Mouse (Mus musculus) liver, postnatal 0 days (tissue): ENCODE results near the gene Flywch1. TPM values are rescaled to one million over a fixed set of nuclear protein-coding genes. Genes with fewer than 3 reads are reported as not detected.

Experiments
- ATAC-seq: fragments of 200-750 bp; cut with Nextera tagmentation; 2 replicates; pipeline ENCODE4 v1.8.0; 2017; ENCODE audit warnings: mild to moderate bottlenecking, moderate library complexity
- DNase-seq: peaks from one replicate; pipeline ENCODE4 v3.0.0-alpha.2; 2016
- H3K27ac ChIP-seq: fragments of 300-500 bp; sonication (generic); 2 replicates; pipeline ENCODE4 v1.5.1; 2014; ENCODE audit warnings: antibody characterized with exemption, moderate library complexity, mild to moderate bottlenecking, low read depth
- H3K27me3 ChIP-seq: fragments of 300-500 bp; sonication (generic); 2 replicates; pipeline ENCODE4 v1.6.1; 2014; ENCODE audit warnings: low read length, control low read depth, mixed read lengths; ENCODE audit not compliant: insufficient read depth
- H3K36me3 ChIP-seq: fragments of 300-500 bp; sonication (generic); replicated peaks from 2 replicates; pipeline ENCODE4 v1.6.1; 2014; ENCODE audit warnings: mild to moderate bottlenecking, control low read depth, low read length, moderate library complexity, mixed read lengths; ENCODE audit not compliant: insufficient read depth
- H3K4me1 ChIP-seq: fragments of 300-500 bp; sonication (generic); 2 replicates; pipeline ENCODE4 v1.6.1; 2014; ENCODE audit warnings: antibody characterized with exemption, mild to moderate bottlenecking, control low read depth; ENCODE audit not compliant: insufficient read depth
- H3K4me2 ChIP-seq: fragments of 300-500 bp; sonication (generic); 2 replicates; pipeline ENCODE4 v1.6.1; 2014; ENCODE audit warnings: low read depth, mild to moderate bottlenecking, low read length, moderate library complexity, mixed read lengths
- H3K4me3 ChIP-seq: fragments of 300-500 bp; sonication (generic); 2 replicates; pipeline ENCODE4 v1.5.1; 2014; ENCODE audit warnings: low read depth, low read length
- H3K9ac ChIP-seq: fragments of 300-500 bp; sonication (generic); replicated peaks from 2 replicates; pipeline ENCODE4 v1.6.1; 2014; ENCODE audit warnings: mild to moderate bottlenecking, moderate library complexity
- H3K9me3 ChIP-seq: fragments of 300-500 bp; sonication (generic); 2 replicates; pipeline ENCODE4 v1.6.1; 2016; ENCODE audit warnings: mild to moderate bottlenecking, control low read depth, low read length, mixed read lengths
- CTCF ChIP-seq: sonication (generic); IDR thresholded peaks from 2 replicates; pipeline ENCODE4 v1.5.1; 2016; ENCODE audit warnings: antibody characterized with exemption, low read depth
- EP300 ChIP-seq: IDR thresholded peaks from 2 replicates; pipeline ENCODE4 v1.6.1; 2016; ENCODE audit warnings: antibody characterized with exemption, low read depth, mild to moderate bottlenecking
- WGBS: fragments of 180-500 bp; shearing (Covaris S2); extraction: QIAGEN DNeasy Blood & Tissue Kit; methylation state at CpG from one replicate; pipeline ENCODE4 v1.1.7; 2014; ENCODE audit not compliant: insufficient replicate concordance; 5-methylcytosine and 5-hydroxymethylcytosine counted together
- polyA plus RNA-seq: library from polyadenylated mRNA; unstranded; fragments of >200 nt; fragmentation: Nextera tagmentation; extraction: Ambion mirVana; gene quantifications from 2 replicates; pipeline ENCODE4 v1.2.1, GENCODE M21; 2015

Flywch1 gene
- 11.9 TPM in 2 replicates for polyA plus RNA-seq

DNA sequence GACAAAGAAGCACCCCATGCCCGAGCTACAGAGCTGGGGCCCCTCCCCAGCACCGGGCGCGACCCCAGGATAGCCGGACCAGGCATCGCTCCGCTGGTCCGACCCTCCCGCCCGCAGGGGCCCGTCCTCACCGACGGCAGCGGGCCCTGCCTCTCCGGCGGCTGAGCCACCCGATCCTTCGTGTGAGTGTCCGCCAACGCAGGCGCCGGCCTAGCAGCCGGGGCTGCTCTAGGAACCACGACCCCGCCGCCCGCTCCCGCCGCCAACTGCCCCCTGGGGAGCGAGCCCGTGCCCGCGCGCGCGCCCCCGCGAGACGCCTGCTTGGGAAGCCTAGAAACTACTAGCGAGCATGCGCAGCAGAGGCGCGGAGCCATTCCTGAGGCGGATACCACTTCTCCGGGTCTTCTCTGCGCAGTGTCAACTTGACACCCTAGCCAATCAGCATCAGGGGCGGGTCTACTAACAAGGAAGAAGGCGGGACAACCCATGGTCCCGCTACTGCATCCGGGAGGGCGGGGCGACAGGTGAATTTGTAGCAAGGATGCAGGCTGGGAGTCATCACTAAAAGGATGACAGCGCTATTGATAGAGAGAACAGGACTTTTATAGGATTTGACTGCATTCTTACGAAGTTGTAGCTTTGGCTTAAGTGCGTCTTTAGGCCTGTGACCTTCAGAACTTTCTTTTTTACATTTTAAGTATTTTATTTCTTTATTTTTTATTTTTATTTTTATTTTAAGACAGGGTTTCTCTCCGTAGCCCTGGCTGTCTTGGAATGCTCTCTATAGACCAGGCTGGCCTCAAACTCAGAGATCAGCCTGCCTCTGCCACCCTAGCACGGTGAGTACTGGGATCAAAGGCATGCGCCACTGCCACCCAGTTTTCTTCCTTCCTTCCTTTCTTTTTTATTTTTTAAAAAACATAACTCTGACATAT lies at the start of gene Flywch1:
TSS of gene Flywch1 (minus strand) at position 319 of the 935 bp plus-strand sequence.
- Histone ChIP-seq H3K27me3 (no peaks in the 10 kb centered on the region), H3K4me3 (peak within 1 kb of the TSS; percentile 89), H3K36me3 (no peaks in the 10 kb centered on the region), H3K4me2 (peak within 1 kb of the TSS; percentile 97), H3K9me3 (no peaks in the 10 kb centered on the region), H3K9ac (peak within 1 kb of the TSS; percentile 97), H3K27ac (peak within 1 kb of the TSS; percentile 82), H3K4me1 (peaks cover 8% of the 10 kb centered on the region)
- DNase-seq (peak; percentile 95), ATAC-seq (peak; percentile 99)
- TF ChIP-seq EP300, result peak; percentile 68; the same call in 1 of the 2 replicates
- TF ChIP-seq CTCF, result no peak
- WGBS, result 4% methylated on average over 55 of the region's 58 CpGs

DNA sequence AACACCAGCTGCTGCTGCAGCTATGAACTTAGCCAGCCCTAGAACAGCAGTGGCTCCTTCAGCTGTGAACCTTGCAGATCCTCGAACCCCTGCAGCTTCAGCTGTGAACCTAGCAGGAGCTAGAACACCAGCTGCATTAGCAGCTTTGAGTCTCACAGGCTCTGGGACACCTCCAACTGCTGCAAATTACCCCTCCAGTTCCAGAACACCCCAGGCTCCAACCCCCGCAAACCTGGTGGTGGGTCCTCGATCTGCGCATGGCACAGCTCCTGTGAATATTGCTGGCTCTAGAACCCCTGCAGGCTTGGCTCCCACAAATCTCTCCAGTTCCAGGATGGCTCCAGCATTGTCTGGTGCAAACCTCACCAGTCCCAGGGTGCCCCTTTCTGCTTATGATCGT lies 49.3 kb upstream of the Flywch1 start:
- WGBS, result 94% methylated on average over 5 of the region's 5 CpGs
- TF ChIP-seq CTCF, result no peak
- no peak for TF ChIP-seq EP300
- DNase-seq, result no peak
- no peak overlapping the region for H3K4me3 ChIP-seq
- peaks cover 96% of the 10 kb centered on the region for H3K36me3 ChIP-seq
- H3K27ac ChIP-seq, result no peak overlapping the region
- H3K9ac ChIP-seq, result no peak overlapping the region
- H3K4me2 ChIP-seq, result no peak overlapping the region
- H3K9me3 ChIP-seq, result peaks cover 15% of the 10 kb centered on the region
- H3K4me1 ChIP-seq, result no peaks in the 10 kb centered on the region
- no peaks in the 10 kb centered on the region for H3K27me3 ChIP-seq
- ATAC-seq, result no peak

DNA sequence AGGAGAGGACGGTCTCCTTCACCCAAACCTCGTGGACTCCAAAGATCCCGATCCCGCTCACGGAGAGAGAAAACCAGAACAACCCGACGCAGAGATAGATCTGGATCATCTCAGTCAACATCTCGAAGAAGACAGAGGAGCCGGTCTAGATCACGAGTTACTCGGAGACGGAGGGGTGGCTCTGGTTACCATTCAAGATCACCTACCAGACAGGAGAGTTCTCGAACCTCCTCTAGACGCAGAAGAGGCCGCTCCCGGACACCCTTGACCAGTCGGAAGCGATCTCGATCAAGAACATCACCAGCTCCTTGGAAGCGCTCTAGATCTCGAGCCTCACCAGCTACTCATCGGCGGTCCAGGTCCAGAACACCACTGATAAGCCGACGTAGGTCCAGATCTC lies 47.8 kb upstream of the Flywch1 start:
- Histone ChIP-seq H3K9me3 (peaks cover 19% of the 10 kb centered on the region), H3K9ac (no peak overlapping the region), H3K27ac (no peak overlapping the region), H3K27me3 (no peaks in the 10 kb centered on the region), H3K4me3 (no peak overlapping the region), H3K36me3 (peaks cover 96% of the 10 kb centered on the region), H3K4me2 (no peak overlapping the region), H3K4me1 (no peaks in the 10 kb centered on the region)
- DNase-seq (no peak), ATAC-seq (no peak)
- WGBS, result 97% methylated on average over 25 of the region's 25 CpGs
- TF ChIP-seq EP300, result no peak
- no peak for TF ChIP-seq CTCF

DNA sequence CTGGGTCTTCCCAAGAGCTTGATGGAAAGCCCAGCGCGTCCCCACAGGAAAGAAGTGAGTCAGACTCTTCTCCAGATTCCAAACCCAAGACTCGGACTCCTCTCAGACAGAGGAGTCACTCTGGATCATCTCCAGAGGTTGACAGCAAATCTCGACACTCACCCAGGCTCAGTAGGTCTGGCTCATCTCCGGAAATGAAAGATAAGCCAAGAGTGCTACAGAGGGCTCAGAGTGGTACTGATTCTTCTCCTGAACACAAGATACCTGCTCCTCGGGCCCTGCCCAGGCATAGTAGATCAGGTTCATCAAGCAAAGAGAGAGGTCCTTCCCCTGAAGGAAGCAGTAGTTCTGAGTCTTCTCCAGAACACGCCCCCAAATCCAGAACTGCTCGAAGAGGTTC lies 47.2 kb upstream of the Flywch1 start:
- H3K4me1 ChIP-seq, result no peaks in the 10 kb centered on the region
- DNase-seq (no peak), ATAC-seq (no peak)
- H3K27me3 ChIP-seq, result no peaks in the 10 kb centered on the region
- no peak overlapping the region for H3K9ac ChIP-seq
- no peak overlapping the region for H3K4me3 ChIP-seq
- no peak for TF ChIP-seq CTCF
- no peak for TF ChIP-seq EP300
- WGBS, result 97% methylated on average over 8 of the region's 8 CpGs
- no peak overlapping the region for H3K27ac ChIP-seq
- peaks cover 19% of the 10 kb centered on the region for H3K9me3 ChIP-seq
- no peak overlapping the region for H3K4me2 ChIP-seq
- peaks cover 96% of the 10 kb centered on the region for H3K36me3 ChIP-seq

DNA sequence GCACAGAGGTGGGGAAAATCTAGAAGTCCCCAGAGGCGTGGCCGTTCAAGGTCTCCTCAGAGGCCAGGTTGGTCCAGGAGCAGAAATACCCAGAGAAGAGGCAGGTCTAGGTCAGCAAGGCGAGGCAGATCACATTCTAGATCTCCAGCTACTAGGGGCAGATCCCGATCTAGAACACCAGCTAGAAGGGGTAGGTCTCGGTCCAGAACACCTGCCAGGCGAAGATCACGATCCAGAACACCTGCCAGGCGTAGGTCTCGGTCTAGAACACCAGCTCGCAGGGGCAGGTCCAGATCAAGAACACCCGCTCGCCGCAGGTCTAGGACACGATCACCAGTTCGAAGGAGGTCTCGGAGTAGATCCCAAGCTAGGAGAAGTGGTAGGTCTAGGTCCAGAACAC lies 44.2 kb upstream of the Flywch1 start:
- no peak for ATAC-seq
- H3K27me3 ChIP-seq, result no peaks in the 10 kb centered on the region
- WGBS, result 97% methylated on average over 16 of the region's 16 CpGs
- no peak for DNase-seq
- H3K36me3 ChIP-seq, result peaks cover 97% of the 10 kb centered on the region
- TF ChIP-seq CTCF (no peak), EP300 (no peak)
- no peak overlapping the region for H3K4me3 ChIP-seq
- H3K9me3 ChIP-seq, result peaks cover 19% of the 10 kb centered on the region
- H3K27ac ChIP-seq, result no peak overlapping the region
- H3K9ac ChIP-seq, result no peak overlapping the region
- no peaks in the 10 kb centered on the region for H3K4me1 ChIP-seq
- no peak overlapping the region for H3K4me2 ChIP-seq

DNA sequence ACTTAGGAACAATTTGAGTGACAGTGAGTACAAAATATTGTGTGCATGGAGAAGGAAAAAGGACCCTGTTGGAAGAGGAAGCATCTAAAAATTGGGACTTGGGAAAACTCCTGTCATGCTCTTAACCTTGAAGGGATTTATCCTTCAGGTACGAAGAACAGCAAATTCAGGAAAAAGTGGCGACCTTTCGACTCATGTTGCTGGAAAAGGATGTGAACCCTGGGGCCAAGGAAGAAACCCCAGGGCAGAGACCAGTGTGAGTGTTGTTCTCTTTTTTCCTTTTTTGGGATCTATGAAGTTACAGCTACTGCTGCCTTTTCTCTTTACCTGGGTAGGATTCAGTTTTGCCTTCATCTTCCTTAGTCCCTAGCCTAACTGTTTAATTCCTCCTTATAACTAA lies 36.5 kb upstream of the Flywch1 start:
- H3K9ac ChIP-seq, result no peak overlapping the region
- H3K36me3 ChIP-seq, result peaks cover 57% of the 10 kb centered on the region
- H3K4me3 ChIP-seq, result no peak overlapping the region
- DNase-seq (no peak), ATAC-seq (no peak)
- no peak overlapping the region for H3K4me2 ChIP-seq
- H3K27ac ChIP-seq, result no peak overlapping the region
- no peak for TF ChIP-seq CTCF
- TF ChIP-seq EP300, result no peak
- 87% methylated on average over 3 of the region's 3 CpGs for WGBS
- H3K4me1 ChIP-seq, result peaks cover 21% of the 10 kb centered on the region
- no peaks in the 10 kb centered on the region for H3K9me3 ChIP-seq
- H3K27me3 ChIP-seq, result no peaks in the 10 kb centered on the region
